In genomic region chr11:98379379-98379778, GRCm38 (mm10) we compare ENCODE assay signal across 16 mouse cellular contexts. TPM values are rescaled to one million over a fixed set of nuclear protein-coding genes. Genes with fewer than 3 reads are reported as not detected.
DNase-seq lines count a peak whose midpoint lies in the region; ATAC-seq lines count a peak whose summit lies in the region.
"Had no signal": no experiment of that assay in that cellular context is flagged by ENCODE, and none has a peak within 500 bp of the region (broad histone marks: within the 10 kb centered on the region; RNA-seq: fewer than 3 reads in every experiment).

No protein-coding gene starts in this region.

- intact Hi-C loops in heart, postnatal 14 days (cut with DNase I): no loop called here

- H3K4me3 ChIP-seq in hindbrain, embryonic 13.5 days: no peak overlapping the region
- H3K4me3 ChIP-seq in hindbrain, embryonic 11.5 days (ENCODE audit: low read depth, low read length): no peak overlapping the region
- H3K4me3 ChIP-seq in embryonic facial prominence, embryonic 15.5 days (replicated peaks): no peak overlapping the region
- H3K4me3 ChIP-seq in kidney, embryonic 16.5 days (ENCODE audit: low read length): no peak overlapping the region
- H3K4me3 ChIP-seq: embryonic facial prominence, embryonic 13.5 days; left cerebral cortex, adult 2 months; limb, embryonic 10.5 days; neural tube, embryonic 15.5 days had no signal

- H3K27ac ChIP-seq in hindbrain, embryonic 13.5 days: 0 out of 2 replicates have a peak overlapping the region, but pooled peaks have one; percentile 9
- no peak overlapping the region for H3K27ac ChIP-seq in hindbrain, embryonic 11.5 days (ENCODE audit: low read depth, low read length)
- 0 out of 2 replicates have a peak overlapping the region, but pooled peaks have one; percentile 7 for H3K27ac ChIP-seq in embryonic facial prominence, embryonic 15.5 days (replicated peaks)
- H3K27ac ChIP-seq in kidney, embryonic 16.5 days (ENCODE audit: low read length): no peak overlapping the region
- H3K27ac ChIP-seq: embryonic facial prominence, embryonic 13.5 days; left cerebral cortex, adult 2 months; limb, embryonic 10.5 days; neural tube, embryonic 15.5 days; stomach, postnatal 0 days had no signal

- DNase-seq in hindbrain, embryonic 11.5 days (ENCODE audit: low spot score): no peak
- peak; percentile 66 to 71 for DNase-seq in heart, adult 9 months (ENCODE audit: low spot score in 2 of 2)
- peak; percentile 40 to 48 for DNase-seq in heart, postnatal 14 days
- no peak for DNase-seq in frontal cortex, postnatal 10 days (ENCODE audit: low spot score in 2 of 2)
- DNase-seq: adrenal gland, postnatal 36 days; lung, postnatal 10 days; thymus, postnatal 36 days had no signal

- peaks cover 11% of the 10 kb centered on the region; the same call in 1 of the 2 replicates for H3K27me3 ChIP-seq in hindbrain, embryonic 13.5 days
- 0 out of 2 replicates have a peak, but pooled peaks cover 2% of the 10 kb centered on the region for H3K27me3 ChIP-seq in hindbrain, embryonic 11.5 days (ENCODE audit: control insufficient read depth, insufficient read depth, low read length)
- H3K27me3 ChIP-seq in embryonic facial prominence, embryonic 15.5 days: peaks cover 7% of the 10 kb centered on the region
- H3K27me3 ChIP-seq in kidney, embryonic 16.5 days (ENCODE audit: insufficient read depth, low read length): no peaks in the 10 kb centered on the region; the same call in 1 of the 2 replicates
- H3K27me3 ChIP-seq: neural tube, embryonic 15.5 days had no signal

- ATAC-seq in hindbrain, embryonic 13.5 days (ENCODE audit: low FRiP score): no peak
- ATAC-seq in hindbrain, embryonic 11.5 days (ENCODE audit: low FRiP score): no peak
- no peak for ATAC-seq in embryonic facial prominence, embryonic 15.5 days (ENCODE audit: insufficient number of reproducible peaks, low FRiP score, low TSS enrichment, low read depth)
- ATAC-seq in kidney, embryonic 16.5 days (ENCODE audit: low FRiP score, low TSS enrichment): no peak

- H3K4me1 ChIP-seq in hindbrain, embryonic 13.5 days (replicated peaks): peaks cover 7% of the 10 kb centered on the region
- no peaks in the 10 kb centered on the region for H3K4me1 ChIP-seq in hindbrain, embryonic 11.5 days (replicated peaks; ENCODE audit: control insufficient read depth, insufficient read depth, low read length)
- peaks cover 5% of the 10 kb centered on the region for H3K4me1 ChIP-seq in embryonic facial prominence, embryonic 15.5 days
- H3K4me1 ChIP-seq in kidney, embryonic 16.5 days (ENCODE audit: insufficient read depth, low read length): 0 out of 2 replicates have a peak, but pooled peaks cover 4% of the 10 kb centered on the region
- H3K4me1 ChIP-seq: embryonic facial prominence, embryonic 13.5 days; limb, embryonic 10.5 days; neural tube, embryonic 15.5 days had no signal

- H3K9me3 ChIP-seq in hindbrain, embryonic 13.5 days: no peaks in the 10 kb centered on the region
- H3K9me3 ChIP-seq in hindbrain, embryonic 11.5 days (ENCODE audit: control insufficient read depth, low read length): no peaks in the 10 kb centered on the region
- H3K9me3 ChIP-seq in embryonic facial prominence, embryonic 15.5 days (replicated peaks): no peaks in the 10 kb centered on the region
- no peaks in the 10 kb centered on the region for H3K9me3 ChIP-seq in kidney, embryonic 16.5 days (ENCODE audit: low read length)
- H3K9me3 ChIP-seq: embryonic facial prominence, embryonic 13.5 days; limb, embryonic 10.5 days; neural tube, embryonic 15.5 days had no signal

- no peak overlapping the region for H3K4me2 ChIP-seq in hindbrain, embryonic 13.5 days
- H3K4me2 ChIP-seq in hindbrain, embryonic 11.5 days (replicated peaks; ENCODE audit: low read depth, low read length): no peak overlapping the region
- H3K4me2 ChIP-seq in embryonic facial prominence, embryonic 15.5 days (replicated peaks): no peak overlapping the region
- no peak overlapping the region for H3K4me2 ChIP-seq in kidney, embryonic 16.5 days (replicated peaks; ENCODE audit: low read depth, low read length)
- H3K4me2 ChIP-seq: embryonic facial prominence, embryonic 13.5 days; liver, embryonic 11.5 days; neural tube, embryonic 15.5 days had no signal

- H3K36me3 ChIP-seq in hindbrain, embryonic 13.5 days: peaks cover 70% of the 10 kb centered on the region
- H3K36me3 ChIP-seq in hindbrain, embryonic 11.5 days (ENCODE audit: control insufficient read depth, insufficient read depth, low read length): peaks cover 15% of the 10 kb centered on the region
- H3K36me3 ChIP-seq in embryonic facial prominence, embryonic 15.5 days: peaks cover 63% of the 10 kb centered on the region
- peaks cover 56% of the 10 kb centered on the region for H3K36me3 ChIP-seq in kidney, embryonic 16.5 days (ENCODE audit: insufficient read depth, low read length)

- 93% methylated on average over 7 of the region's 7 CpGs for WGBS in hindbrain, embryonic 13.5 days
- 95% methylated on average over 7 of the region's 7 CpGs for WGBS in hindbrain, embryonic 11.5 days
- WGBS in embryonic facial prominence, embryonic 15.5 days: 90% methylated on average over 7 of the region's 7 CpGs
- WGBS in kidney, embryonic 16.5 days: 86% methylated on average over 7 of the region's 7 CpGs

- no peak overlapping the region for H3K9ac ChIP-seq in hindbrain, embryonic 13.5 days
- no peak overlapping the region for H3K9ac ChIP-seq in hindbrain, embryonic 11.5 days (ENCODE audit: low read depth, low read length)
- no peak overlapping the region for H3K9ac ChIP-seq in embryonic facial prominence, embryonic 15.5 days
- H3K9ac ChIP-seq in kidney, embryonic 16.5 days (replicated peaks; ENCODE audit: low read length): no peak overlapping the region
- H3K9ac ChIP-seq: neural tube, embryonic 15.5 days had no signal

RNA-seq across cellular contexts. Expression of gene Tcap, which starts 4.2 kb away (rescaled TPM):
- polyA plus RNA-seq in hindbrain, embryonic 13.5 days (2015; fragmentation: Nextera tagmentation; extraction: Ambion mirVana): 0.21 and 0.35 TPM in 2 replicates
- polyA plus RNA-seq in hindbrain, embryonic 11.5 days (2014; fragmentation: Nextera tagmentation; extraction: Ambion mirVana): 0.53 and 0.54 TPM in 2 replicates
- polyA plus RNA-seq in embryonic facial prominence, embryonic 15.5 days (2015; fragmentation: Nextera tagmentation; extraction: Ambion mirVana): 8.4 and 12.2 TPM in 2 replicates
- 100 to 1,000 TPM; 841 to 967 TPM for total RNA-seq in heart, postnatal 14 days (2021)
- 2.4 and 2.7 TPM in 2 replicates for polyA plus RNA-seq in kidney, embryonic 16.5 days (2015; fragmentation: Nextera tagmentation; extraction: Ambion mirVana)

RNA-seq across cellular contexts. Expression of gene Pnmt, which starts 6.9 kb away (rescaled TPM):
- 3.2 and 4.2 TPM in 2 replicates for polyA plus RNA-seq in hindbrain, embryonic 13.5 days (2015; fragmentation: Nextera tagmentation; extraction: Ambion mirVana)
- 0.54 and 0.93 TPM in 2 replicates for polyA plus RNA-seq in hindbrain, embryonic 11.5 days (2014; fragmentation: Nextera tagmentation; extraction: Ambion mirVana)
- polyA plus RNA-seq in embryonic facial prominence, embryonic 15.5 days (2015; fragmentation: Nextera tagmentation; extraction: Ambion mirVana): 0.56 and 0.66 TPM in 2 replicates
- under 1 TPM; 0.41 to 0.61 TPM for total RNA-seq in heart, postnatal 14 days (2021)
- 2.5 and 2.8 TPM in 2 replicates for polyA plus RNA-seq in kidney, embryonic 16.5 days (2015; fragmentation: Nextera tagmentation; extraction: Ambion mirVana)
- polyA plus RNA-seq: stomach, postnatal 0 days had no signal

RNA-seq across cellular contexts. Expression of gene Pgap3, which starts 20.9 kb away (rescaled TPM):
- polyA plus RNA-seq in hindbrain, embryonic 13.5 days (2015; fragmentation: Nextera tagmentation; extraction: Ambion mirVana): 9.4 and 10.4 TPM in 2 replicates
- 4.3 and 4.5 TPM in 2 replicates for polyA plus RNA-seq in hindbrain, embryonic 11.5 days (2014; fragmentation: Nextera tagmentation; extraction: Ambion mirVana)
- 13.7 and 16.8 TPM in 2 replicates for polyA plus RNA-seq in embryonic facial prominence, embryonic 15.5 days (2015; fragmentation: Nextera tagmentation; extraction: Ambion mirVana)
- total RNA-seq in heart, postnatal 14 days (2021): 10 to 100 TPM; 11.7 to 11.9 TPM
- 17.6 and 22.3 TPM in 2 replicates for polyA plus RNA-seq in kidney, embryonic 16.5 days (2015; fragmentation: Nextera tagmentation; extraction: Ambion mirVana)

RNA-seq across cellular contexts. Expression of gene Stard3, which starts 21.2 kb away (rescaled TPM):
- polyA plus RNA-seq in hindbrain, embryonic 13.5 days (2015; fragmentation: Nextera tagmentation; extraction: Ambion mirVana): 44.4 and 44.7 TPM in 2 replicates
- 40.1 and 43.2 TPM in 2 replicates for polyA plus RNA-seq in hindbrain, embryonic 11.5 days (2014; fragmentation: Nextera tagmentation; extraction: Ambion mirVana)
- polyA plus RNA-seq in embryonic facial prominence, embryonic 15.5 days (2015; fragmentation: Nextera tagmentation; extraction: Ambion mirVana): 41.0 and 41.3 TPM in 2 replicates
- total RNA-seq in heart, postnatal 14 days (2021): 10 to 100 TPM; 21.7 to 23.3 TPM
- 62.0 and 62.4 TPM in 2 replicates for polyA plus RNA-seq in kidney, embryonic 16.5 days (2015; fragmentation: Nextera tagmentation; extraction: Ambion mirVana)

RNA-seq across cellular contexts. Expression of gene Ppp1r1b, which starts 31.2 kb away (rescaled TPM):
- 1.1 and 2.4 TPM in 2 replicates for polyA plus RNA-seq in hindbrain, embryonic 13.5 days (2015; fragmentation: Nextera tagmentation; extraction: Ambion mirVana)
- 0.29 and 0.70 TPM in 2 replicates for polyA plus RNA-seq in hindbrain, embryonic 11.5 days (2014; fragmentation: Nextera tagmentation; extraction: Ambion mirVana)
- polyA plus RNA-seq in embryonic facial prominence, embryonic 15.5 days (2015; fragmentation: Nextera tagmentation; extraction: Ambion mirVana): 3.8 and 7.0 TPM in 2 replicates
- 1 to 10 TPM; 1.8 to 3.0 TPM for total RNA-seq in heart, postnatal 14 days (2021)
- 5.4 and 5.8 TPM in 2 replicates for polyA plus RNA-seq in kidney, embryonic 16.5 days (2015; fragmentation: Nextera tagmentation; extraction: Ambion mirVana)
- total RNA-seq: adrenal gland, postnatal 36 days had no signal

Comparison
In these comparisons a context has a peak if more than half of its experiments do, and no peak if none do; other contexts are left out.
1. H3K27ac ChIP-seq: peak in hindbrain, embryonic 13.5 days (single experiment) and embryonic facial prominence, embryonic 15.5 days (single experiment); none in hindbrain, embryonic 11.5 days (single experiment) and kidney, embryonic 16.5 days (single experiment).
2. DNase-seq: peak in heart, adult 9 months (2 of 2) and heart, postnatal 14 days (2 of 2); none in hindbrain, embryonic 11.5 days (single experiment) and frontal cortex, postnatal 10 days (0 of 2).